Mouse (Mus musculus): ENCODE data around the gene Mthfr. TPM values are rescaled to one million over a fixed set of nuclear protein-coding genes. Genes with fewer than 3 reads are reported as not detected.

Gene Mthfr
- total RNA-seq, 1 experiment = 34.0 TPM

GRCm38 (mm10) chr4:148052976-148053375, 14.1 kb downstream of the Mthfr start:
- in situ Hi-C loops (cut with MboI; ENCODE audit: low sequenced_read_pairs in 2 of 2, unreplicated experiment in 2 of 2) = no loop called here
- no peak for DNase-seq (ENCODE audit: low read depth, low spot score)
- Histone ChIP-seq H3K36me3 (ENCODE audit: control insufficient read depth, insufficient read depth, low read length, poor library complexity, severe bottlenecking) (peaks cover 59% of the 10 kb centered on the region), H3K27ac (ENCODE audit: insufficient read depth, low read depth, low read length, poor library complexity, severe bottlenecking) (no peak overlapping the region), H3K4me1 (ENCODE audit: control insufficient read depth in 2 of 2, insufficient read depth in 2 of 2, low read length in 2 of 2, poor library complexity in 1 of 2) (peaks cover 2% of the 10 kb centered on the region in 2 experiments; a peak in 1 of 4 replicates), H3K9ac (ENCODE audit: insufficient read depth, low read depth, low read length, poor library complexity, severe bottlenecking) (no peak overlapping the region), H3K4me3 (ENCODE audit: insufficient read depth in 1 of 2, low read depth in 1 of 2, low read length in 2 of 2, poor library complexity in 1 of 2, severe bottlenecking in 1 of 2) (no peak overlapping the region), H3K9me3 (ENCODE audit: control insufficient read depth, insufficient read depth, low read depth, low read length) (no peaks in the 10 kb centered on the region)
- TF ChIP-seq HCFC1 (IDR thresholded peaks at IDR 0.05; ENCODE audit: borderline replicate concordance, insufficient read depth, low read length) (no peak), ZNF384 (IDR thresholded peaks at IDR 0.05; ENCODE audit: low read depth, low read length) (no peak), CHD2 (IDR thresholded peaks at IDR 0.05; ENCODE audit: low read depth, low read length) (no peak), ZC3H11A (IDR thresholded peaks at IDR 0.05; ENCODE audit: borderline replicate concordance, low read depth, low read length) (no peak), MAFK (IDR thresholded peaks at IDR 0.05; ENCODE audit: insufficient read depth, low read depth, low read length) (no peak)

- Histone ChIP-seq H3K4me1 (ENCODE audit: control insufficient read depth in 2 of 2, insufficient read depth in 2 of 2, low read length in 2 of 2, poor library complexity in 1 of 2) (peaks cover 2% of the 10 kb centered on the region in 2 experiments; a peak in 1 of 4 replicates), H3K9me3 (ENCODE audit: control insufficient read depth, insufficient read depth, low read depth, low read length) (no peaks in the 10 kb centered on the region), H3K36me3 (ENCODE audit: control insufficient read depth, insufficient read depth, low read length, poor library complexity, severe bottlenecking) (peaks cover 59% of the 10 kb centered on the region), H3K9ac (ENCODE audit: insufficient read depth, low read depth, low read length, poor library complexity, severe bottlenecking) (no peak overlapping the region), H3K27ac (ENCODE audit: insufficient read depth, low read depth, low read length, poor library complexity, severe bottlenecking) (no peak overlapping the region), H3K4me3 (ENCODE audit: insufficient read depth in 1 of 2, low read depth in 1 of 2, low read length in 2 of 2, poor library complexity in 1 of 2, severe bottlenecking in 1 of 2) (no peak overlapping the region)
- in situ Hi-C loops (cut with MboI; ENCODE audit: low sequenced_read_pairs in 2 of 2, unreplicated experiment in 2 of 2) = no loop called here
- DNase-seq (ENCODE audit: low read depth, low spot score) = no peak
- no peak for TF ChIP-seq MAFK (IDR thresholded peaks at IDR 0.05; ENCODE audit: insufficient read depth, low read depth, low read length)
- TF ChIP-seq HCFC1 (IDR thresholded peaks at IDR 0.05; ENCODE audit: borderline replicate concordance, insufficient read depth, low read length) = no peak
- no peak for TF ChIP-seq CHD2 (IDR thresholded peaks at IDR 0.05; ENCODE audit: low read depth, low read length)
- no peak for TF ChIP-seq ZC3H11A (IDR thresholded peaks at IDR 0.05; ENCODE audit: borderline replicate concordance, low read depth, low read length)
- TF ChIP-seq ZNF384 (IDR thresholded peaks at IDR 0.05; ENCODE audit: low read depth, low read length) = no peak
Observed at GRCm38 (mm10) chr4:148053417-148053920, 14.6 kb downstream of the Mthfr start.

GRCm38 (mm10) chr4:148054961-148055695, 16.3 kb downstream of the Mthfr start:
- peaks cover 58% of the 10 kb centered on the region for H3K36me3 ChIP-seq (ENCODE audit: control insufficient read depth, insufficient read depth, low read length, poor library complexity, severe bottlenecking)
- no peak overlapping the region for H3K4me3 ChIP-seq (ENCODE audit: insufficient read depth in 1 of 2, low read depth in 1 of 2, low read length in 2 of 2, poor library complexity in 1 of 2, severe bottlenecking in 1 of 2)
- no peak overlapping the region for H3K9ac ChIP-seq (ENCODE audit: insufficient read depth, low read depth, low read length, poor library complexity, severe bottlenecking)
- peaks cover 2% of the 10 kb centered on the region in 2 experiments; a peak in 1 of 4 replicates for H3K4me1 ChIP-seq (ENCODE audit: control insufficient read depth in 2 of 2, insufficient read depth in 2 of 2, low read length in 2 of 2, poor library complexity in 1 of 2)
- in situ Hi-C loops (cut with MboI; ENCODE audit: low sequenced_read_pairs in 2 of 2, unreplicated experiment in 2 of 2) = no loop called here
- no peak for DNase-seq (ENCODE audit: low read depth, low spot score)
- no peaks in the 10 kb centered on the region for H3K9me3 ChIP-seq (ENCODE audit: control insufficient read depth, insufficient read depth, low read depth, low read length)
- no peak for TF ChIP-seq HCFC1 (IDR thresholded peaks at IDR 0.05; ENCODE audit: borderline replicate concordance, insufficient read depth, low read length)
- no peak for TF ChIP-seq ZNF384 (IDR thresholded peaks at IDR 0.05; ENCODE audit: low read depth, low read length)
- no peak for TF ChIP-seq ZC3H11A (IDR thresholded peaks at IDR 0.05; ENCODE audit: borderline replicate concordance, low read depth, low read length)
- TF ChIP-seq CHD2 (IDR thresholded peaks at IDR 0.05; ENCODE audit: low read depth, low read length) = no peak
- no peak for TF ChIP-seq MAFK (IDR thresholded peaks at IDR 0.05; ENCODE audit: insufficient read depth, low read depth, low read length)
- H3K27ac ChIP-seq (ENCODE audit: insufficient read depth, low read depth, low read length, poor library complexity, severe bottlenecking) = no peak overlapping the region

- Histone ChIP-seq H3K4me1 (ENCODE audit: control insufficient read depth in 2 of 2, insufficient read depth in 2 of 2, low read length in 2 of 2, poor library complexity in 1 of 2) (peaks cover 0 to under 1% of the 10 kb centered on the region in 2 experiments; a peak in 1 of 4 replicates), H3K4me3 (ENCODE audit: insufficient read depth in 1 of 2, low read depth in 1 of 2, low read length in 2 of 2, poor library complexity in 1 of 2, severe bottlenecking in 1 of 2) (no peak overlapping the region), H3K36me3 (ENCODE audit: control insufficient read depth, insufficient read depth, low read length, poor library complexity, severe bottlenecking) (peaks cover 55% of the 10 kb centered on the region), H3K9me3 (ENCODE audit: control insufficient read depth, insufficient read depth, low read depth, low read length) (no peaks in the 10 kb centered on the region), H3K27ac (ENCODE audit: insufficient read depth, low read depth, low read length, poor library complexity, severe bottlenecking) (no peak overlapping the region), H3K9ac (ENCODE audit: insufficient read depth, low read depth, low read length, poor library complexity, severe bottlenecking) (no peak overlapping the region)
- in situ Hi-C loops (cut with MboI; ENCODE audit: low sequenced_read_pairs in 2 of 2, unreplicated experiment in 2 of 2) = no loop called here
- no peak for TF ChIP-seq CHD2 (IDR thresholded peaks at IDR 0.05; ENCODE audit: low read depth, low read length)
- no peak for TF ChIP-seq ZC3H11A (IDR thresholded peaks at IDR 0.05; ENCODE audit: borderline replicate concordance, low read depth, low read length)
- TF ChIP-seq ZNF384 (IDR thresholded peaks at IDR 0.05; ENCODE audit: low read depth, low read length) = no peak
- no peak for TF ChIP-seq MAFK (IDR thresholded peaks at IDR 0.05; ENCODE audit: insufficient read depth, low read depth, low read length)
- no peak for TF ChIP-seq HCFC1 (IDR thresholded peaks at IDR 0.05; ENCODE audit: borderline replicate concordance, insufficient read depth, low read length)
- DNase-seq (ENCODE audit: low read depth, low spot score) = no peak
Observed at GRCm38 (mm10) chr4:148056246-148056645, 17.4 kb downstream of the Mthfr start.

Data from ES-E14 (cell line).